Mouse (Mus musculus) right cerebral cortex, postnatal 25 days (tissue): ENCODE data around the gene BC005537.

Experiments
- DNase-seq: peaks from one replicate; pipeline ENCODE4 v3.0.0; 2022

The BC005537 gene

DNA sequence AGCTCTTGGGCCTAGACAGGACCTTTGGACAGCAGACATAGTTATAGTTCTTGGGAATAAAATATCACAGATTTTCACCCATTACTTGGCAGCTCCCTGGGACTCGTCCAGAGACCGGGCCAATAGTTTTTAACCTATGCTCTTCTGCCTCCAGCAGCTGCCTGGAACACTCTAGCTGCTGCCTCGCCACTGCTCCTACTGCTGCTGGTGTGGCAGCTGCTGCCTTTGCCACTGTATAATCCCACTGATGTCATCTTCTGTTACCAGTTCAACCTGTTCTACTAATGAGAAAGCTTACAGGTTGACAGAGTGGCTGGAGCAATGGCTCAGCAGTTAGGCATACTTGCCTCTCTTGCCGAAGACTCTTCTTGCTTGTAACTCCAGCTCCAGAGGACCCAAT lies 47.9 kb downstream of the BC005537 start:
- DNase-seq = no peak

- DNase-seq = no peak
Measured at GRCm38 (mm10) chr13:24851989-24852388, 50.5 kb downstream of the BC005537 start.

DNA sequence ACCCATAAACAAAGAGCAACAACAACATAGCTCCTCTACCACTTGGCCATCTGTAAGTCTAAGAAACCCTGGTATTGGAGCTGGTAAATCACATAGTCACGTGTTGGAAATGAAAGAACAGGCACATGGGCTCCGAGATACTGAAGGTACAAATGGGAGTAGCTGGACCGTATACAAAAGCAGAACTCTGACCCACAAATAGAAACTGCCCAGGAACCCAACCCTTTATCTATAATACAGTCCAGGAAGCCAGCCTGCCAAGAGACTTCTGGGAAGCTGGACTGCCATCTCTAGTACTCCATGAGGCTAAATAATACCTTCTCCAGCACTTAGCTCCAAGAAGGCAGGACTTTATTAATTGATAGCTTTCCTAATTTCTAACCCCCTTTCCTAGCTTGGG lies 51.1 kb downstream of the BC005537 start:
- DNase-seq = no peak

DNA sequence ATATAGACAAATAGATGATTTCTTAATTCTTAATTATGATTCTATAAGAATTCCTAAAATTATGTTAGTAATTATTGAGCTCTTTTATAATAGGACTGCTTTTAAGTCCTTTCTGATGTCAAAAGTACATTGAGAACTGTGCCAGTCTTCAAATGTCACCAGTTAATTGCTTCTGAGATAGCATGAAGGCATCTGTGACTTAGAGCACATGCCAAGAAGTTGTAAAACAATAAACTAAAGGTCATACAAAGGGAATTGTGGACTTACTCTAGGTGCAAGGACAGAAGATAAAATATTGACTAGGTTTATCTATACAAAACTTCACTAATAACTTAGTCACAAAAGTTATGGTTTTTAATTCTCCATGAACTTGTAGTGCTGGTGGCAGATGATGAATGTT lies 57.7 kb downstream of the BC005537 start:
- no peak for DNase-seq

GRCm38 (mm10) chr13:24861084-24861483 lies 59.6 kb downstream of the BC005537 start:
- DNase-seq = no peak

GRCm38 (mm10) chr13:24862021-24862420 lies 60.6 kb downstream of the BC005537 start:
- no peak for DNase-seq

DNA sequence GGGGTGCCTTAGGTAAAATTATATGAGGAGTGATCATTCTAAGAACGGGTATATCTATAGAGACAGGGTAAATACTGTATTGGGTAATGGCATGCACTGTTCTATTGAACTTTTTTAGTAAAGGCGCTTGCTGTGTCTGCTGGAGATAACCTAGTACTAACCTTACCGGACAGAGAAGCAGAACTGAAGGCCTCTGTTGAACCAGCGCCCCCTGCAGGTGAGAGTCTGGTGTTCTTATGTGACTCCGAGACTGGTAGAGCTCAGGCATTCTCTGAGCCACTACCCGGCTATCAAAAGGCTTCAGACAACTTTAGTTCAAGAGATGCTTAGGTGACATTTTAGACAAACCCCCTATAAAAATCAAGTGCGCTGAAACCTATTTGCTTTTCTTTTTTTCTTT lies 61.1 kb downstream of the BC005537 start:
- no peak for DNase-seq
